Mouse (Mus musculus) forebrain, embryonic 15.5 days (tissue): ENCODE results near the gene Plekha4. TPM values are rescaled to one million over a fixed set of nuclear protein-coding genes. Genes with fewer than 3 reads are reported as not detected.
A peak's percentile ranks its signal among the peaks of the same experiment; 100 is the strongest.

Experiments used
- ATAC-seq: fragments of 200-750 bp; cut with Nextera tagmentation; replicated peaks from 2 replicates; pipeline ENCODE4 v1.8.0; 2017; ENCODE audit warnings: mild to moderate bottlenecking, moderate TSS enrichment, moderate library complexity
- H3K27ac ChIP-seq: fragments of 300-500 bp; sonication (generic); replicated peaks from 2 replicates; pipeline ENCODE4 v1.5.1; 2015; ENCODE audit warnings: mild to moderate bottlenecking, inconsistent platforms
- H3K27me3 ChIP-seq: fragments of 300-500 bp; sonication (generic); 2 replicates; pipeline ENCODE4 v1.6.1; 2015; ENCODE audit warnings: inconsistent platforms
- H3K36me3 ChIP-seq: fragments of 300-500 bp; sonication (generic); 2 replicates; pipeline ENCODE4 v1.6.1; 2015; ENCODE audit warnings: mild to moderate bottlenecking, inconsistent platforms
- H3K4me1 ChIP-seq: fragments of 300-500 bp; sonication (generic); 2 replicates; pipeline ENCODE4 v1.6.1; 2015; ENCODE audit warnings: inconsistent platforms
- H3K4me2 ChIP-seq: fragments of 300-500 bp; sonication (generic); replicated peaks from 2 replicates; pipeline ENCODE4 v1.6.1; 2015; ENCODE audit warnings: mild to moderate bottlenecking, inconsistent platforms
- H3K4me3 ChIP-seq: fragments of 300-500 bp; sonication (generic); 2 replicates; pipeline ENCODE4 v1.5.1; 2015; ENCODE audit warnings: mild to moderate bottlenecking, inconsistent platforms
- H3K9ac ChIP-seq: fragments of 300-500 bp; sonication (generic); replicated peaks from 2 replicates; pipeline ENCODE4 v1.6.1; 2015; ENCODE audit warnings: mild to moderate bottlenecking, inconsistent platforms
- H3K9me3 ChIP-seq: fragments of 300-500 bp; sonication (generic); 2 replicates; pipeline ENCODE4 v1.6.1; 2016; ENCODE audit warnings: inconsistent platforms
- WGBS: fragments of 180-500 bp; shearing (Covaris S2); methylation state at CpG from one replicate; pipeline ENCODE4 v1.1.7; 2015; ENCODE audit warnings: mixed read lengths; 5-methylcytosine and 5-hydroxymethylcytosine counted together
- polyA plus RNA-seq: library from polyadenylated mRNA; unstranded; fragments of >200 nt; fragmentation: Nextera tagmentation; extraction: Ambion mirVana; gene quantifications from 2 replicates; pipeline ENCODE4 v1.2.1, GENCODE M21; 2015

Gene Plekha4
- polyA plus RNA-seq, 1 experiment from 2014 or later, result 0.92 TPM

GRCm38 (mm10) chr7:45549641-45550436 is 23.7 kb downstream of the Plekha4 start:
- H3K36me3 ChIP-seq, result no peaks in the 10 kb centered on the region
- H3K9me3 ChIP-seq, result no peaks in the 10 kb centered on the region
- H3K4me1 ChIP-seq, result no peaks in the 10 kb centered on the region
- ATAC-seq, result no peak
- WGBS, result 89% methylated on average over 16 of the region's 16 CpGs
- H3K9ac ChIP-seq, result no peak overlapping the region
- H3K4me2 ChIP-seq, result no peak overlapping the region
- no peak overlapping the region for H3K27ac ChIP-seq
- H3K4me3 ChIP-seq, result no peak overlapping the region
- no peaks in the 10 kb centered on the region for H3K27me3 ChIP-seq

- H3K36me3 ChIP-seq, result no peaks in the 10 kb centered on the region
- ATAC-seq, result no peak
- no peak overlapping the region for H3K27ac ChIP-seq
- WGBS, result 76% methylated on average over 11 of the region's 11 CpGs
- H3K9ac ChIP-seq, result no peak overlapping the region
- H3K4me2 ChIP-seq, result no peak overlapping the region
- H3K4me3 ChIP-seq, result no peak overlapping the region
- no peaks in the 10 kb centered on the region for H3K27me3 ChIP-seq
- no peaks in the 10 kb centered on the region for H3K9me3 ChIP-seq
- no peaks in the 10 kb centered on the region for H3K4me1 ChIP-seq
These were observed 24.8 kb downstream of the Plekha4 start for GRCm38 (mm10) chr7:45550821-45551511.

GRCm38 (mm10) chr7:45551512-45551883 is 25.4 kb downstream of the Plekha4 start:
- no peaks in the 10 kb centered on the region for H3K9me3 ChIP-seq
- H3K27me3 ChIP-seq, result no peaks in the 10 kb centered on the region
- WGBS, result 79% methylated on average over 8 of the region's 8 CpGs
- ATAC-seq, result no peak
- no peak overlapping the region for H3K27ac ChIP-seq
- no peaks in the 10 kb centered on the region for H3K4me1 ChIP-seq
- H3K4me3 ChIP-seq, result no peak overlapping the region
- no peaks in the 10 kb centered on the region for H3K36me3 ChIP-seq
- H3K9ac ChIP-seq, result no peak overlapping the region
- H3K4me2 ChIP-seq, result no peak overlapping the region

GRCm38 (mm10) chr7:45553519-45553918 is 27.4 kb downstream of the Plekha4 start:
- 63% methylated on average over 8 of the region's 8 CpGs for WGBS
- Histone ChIP-seq H3K36me3 (no peaks in the 10 kb centered on the region), H3K9me3 (no peaks in the 10 kb centered on the region), H3K4me2 (no peak overlapping the region), H3K27me3 (no peaks in the 10 kb centered on the region), H3K4me1 (no peaks in the 10 kb centered on the region), H3K9ac (no peak overlapping the region), H3K4me3 (no peak overlapping the region), H3K27ac (no peak overlapping the region)
- ATAC-seq, result no peak

GRCm38 (mm10) chr7:45553990-45554389 is 27.9 kb downstream of the Plekha4 start:
- ATAC-seq, result no peak
- H3K4me1 ChIP-seq, result no peaks in the 10 kb centered on the region
- H3K9ac ChIP-seq, result no peak overlapping the region
- H3K36me3 ChIP-seq, result no peaks in the 10 kb centered on the region
- no peak overlapping the region for H3K4me3 ChIP-seq
- 89% methylated on average over 2 of the region's 2 CpGs for WGBS
- H3K27me3 ChIP-seq, result no peaks in the 10 kb centered on the region
- no peaks in the 10 kb centered on the region for H3K9me3 ChIP-seq
- no peak overlapping the region for H3K4me2 ChIP-seq
- no peak overlapping the region for H3K27ac ChIP-seq

GRCm38 (mm10) chr7:45554744-45555143 is 28.6 kb downstream of the Plekha4 start, which contains the start of gene Hsd17b14:
TSS of gene Hsd17b14 (plus strand) at chr7:45554893.
- Histone ChIP-seq H3K9me3 (no peaks in the 10 kb centered on the region), H3K27me3 (no peaks in the 10 kb centered on the region), H3K4me2 (no peak within 1 kb of the TSS), H3K9ac (no peak within 1 kb of the TSS), H3K4me1 (no peaks in the 10 kb centered on the region), H3K4me3 (no peak within 1 kb of the TSS), H3K36me3 (no peaks in the 10 kb centered on the region), H3K27ac (no peak within 1 kb of the TSS)
- 58% methylated on average over 8 of the region's 8 CpGs for WGBS
- no peak for ATAC-seq

- ATAC-seq, result no peak
- Histone ChIP-seq H3K9me3 (no peaks in the 10 kb centered on the region), H3K4me2 (no peak overlapping the region), H3K27me3 (no peaks in the 10 kb centered on the region), H3K27ac (no peak overlapping the region), H3K9ac (no peak overlapping the region), H3K4me3 (no peak overlapping the region), H3K4me1 (no peaks in the 10 kb centered on the region), H3K36me3 (no peaks in the 10 kb centered on the region)
- WGBS, result 27% methylated on average over 8 of the region's 8 CpGs
These were observed 29.7 kb downstream of the Plekha4 start for GRCm38 (mm10) chr7:45555787-45556186.

- Histone ChIP-seq H3K9ac (no peak overlapping the region), H3K27ac (no peak overlapping the region), H3K36me3 (no peaks in the 10 kb centered on the region), H3K4me2 (no peak overlapping the region), H3K4me1 (no peaks in the 10 kb centered on the region), H3K4me3 (no peak overlapping the region), H3K9me3 (no peaks in the 10 kb centered on the region), H3K27me3 (no peaks in the 10 kb centered on the region; the same call in 1 of the 2 replicates)
- no peak for ATAC-seq
- WGBS, result 54% methylated on average over 6 of the region's 6 CpGs
These were observed 32.8 kb downstream of the Plekha4 start for GRCm38 (mm10) chr7:45558907-45559306.

GRCm38 (mm10) chr7:45560241-45560640 is 34.1 kb downstream of the Plekha4 start:
- Histone ChIP-seq H3K27ac (no peak overlapping the region), H3K27me3 (no peaks in the 10 kb centered on the region; the same call in 1 of the 2 replicates), H3K4me3 (no peak overlapping the region), H3K36me3 (no peaks in the 10 kb centered on the region), H3K4me2 (no peak overlapping the region), H3K9ac (no peak overlapping the region), H3K9me3 (no peaks in the 10 kb centered on the region), H3K4me1 (no peaks in the 10 kb centered on the region)
- ATAC-seq, result no peak
- WGBS, result 87% methylated on average over 7 of the region's 7 CpGs

- H3K27ac ChIP-seq, result no peak overlapping the region
- H3K36me3 ChIP-seq, result no peaks in the 10 kb centered on the region
- H3K4me2 ChIP-seq, result no peak overlapping the region
- 27% methylated on average over 17 of the region's 17 CpGs for WGBS
- H3K9me3 ChIP-seq, result no peaks in the 10 kb centered on the region
- H3K4me1 ChIP-seq, result no peaks in the 10 kb centered on the region
- H3K4me3 ChIP-seq, result no peak overlapping the region
- peak; percentile 66; the same call in 1 of the 2 replicates for ATAC-seq
- no peaks in the 10 kb centered on the region; the same call in 1 of the 2 replicates for H3K27me3 ChIP-seq
- H3K9ac ChIP-seq, result no peak overlapping the region
These were observed 34.9 kb downstream of the Plekha4 start for GRCm38 (mm10) chr7:45560843-45561623.

- Histone ChIP-seq H3K9me3 (no peaks in the 10 kb centered on the region), H3K4me3 (no peak overlapping the region), H3K9ac (no peak overlapping the region), H3K4me2 (no peak overlapping the region), H3K4me1 (no peaks in the 10 kb centered on the region), H3K27me3 (no peaks in the 10 kb centered on the region; the same call in 1 of the 2 replicates), H3K36me3 (no peaks in the 10 kb centered on the region), H3K27ac (no peak overlapping the region)
- ATAC-seq, result no peak
- WGBS, result 59% methylated on average over 12 of the region's 12 CpGs
These were observed 35.7 kb downstream of the Plekha4 start for GRCm38 (mm10) chr7:45561624-45562520.
